Mouse (Mus musculus): ENCODE data around the gene Ifit2. TPM values are rescaled to one million over a fixed set of nuclear protein-coding genes. Genes with fewer than 3 reads are reported as not detected.

Ifit2 gene
- 21.9 TPM for polyA plus RNA-seq (2015; fragmentation: Illumina TruSeq; extraction: RNeasy Lipid Tissue Mini Kit (QIAGEN cat#74804); ENCODE audit: insufficient read depth, low replicate concordance)

GRCm38 (mm10) chr19:34550534-34551223 lies at the start of gene Ifit2:
Ifit2 (plus strand) TSS chr19:34550694.

GRCm38 (mm10) chr19:34526941-34527682 lies 23.4 kb upstream of the Ifit2 start, which contains the start of gene Lipa:
Lipa (minus strand) TSS chr19:34527474.

GRCm38 (mm10) chr19:34583126-34583766 lies 32.8 kb downstream of the Ifit2 start, which contains the start of gene Ifit3:
Ifit3 (plus strand) TSS chr19:34583531.

GRCm38 (mm10) chr19:34601888-34602287 lies 51.4 kb downstream of the Ifit2 start, which contains the start of gene Ifit1bl1:
Ifit1bl1 (minus strand) TSS chr19:34601956.

GRCm38 (mm10) chr19:34607237-34608051 lies 57.0 kb downstream of the Ifit2 start, which contains the start of gene Ifit3b:
Ifit3b (plus strand) TSS chr19:34607970.

Other genes starting within 250 kb of the Ifit2 start
- gene Ch25h, start 75.5 kb upstream of the Ifit2 start, polyA plus RNA-seq (2015; fragmentation: Illumina TruSeq; extraction: RNeasy Lipid Tissue Mini Kit (QIAGEN cat#74804); ENCODE audit: insufficient read depth, low replicate concordance): 3.5 TPM
- 98.9 TPM for gene Lipa, start 23.2 kb upstream of the Ifit2 start, polyA plus RNA-seq (2015; fragmentation: Illumina TruSeq; extraction: RNeasy Lipid Tissue Mini Kit (QIAGEN cat#74804); ENCODE audit: insufficient read depth, low replicate concordance)
- 53.7 TPM for gene Ifit3, start 32.8 kb downstream of the Ifit2 start, polyA plus RNA-seq (2015; fragmentation: Illumina TruSeq; extraction: RNeasy Lipid Tissue Mini Kit (QIAGEN cat#74804); ENCODE audit: insufficient read depth, low replicate concordance)
- 25.0 TPM for gene Ifit1bl1, start 51.3 kb downstream of the Ifit2 start, polyA plus RNA-seq (2015; fragmentation: Illumina TruSeq; extraction: RNeasy Lipid Tissue Mini Kit (QIAGEN cat#74804); ENCODE audit: insufficient read depth, low replicate concordance)
- gene Ifit3b, start 57.3 kb downstream of the Ifit2 start, polyA plus RNA-seq (2015; fragmentation: Illumina TruSeq; extraction: RNeasy Lipid Tissue Mini Kit (QIAGEN cat#74804); ENCODE audit: insufficient read depth, low replicate concordance): 8.5 TPM
- 0.77 TPM for gene Ifit1bl2, start 90.0 kb downstream of the Ifit2 start, polyA plus RNA-seq (2015; fragmentation: Illumina TruSeq; extraction: RNeasy Lipid Tissue Mini Kit (QIAGEN cat#74804); ENCODE audit: insufficient read depth, low replicate concordance)
- 13.5 TPM for gene Ifit1, start 90.2 kb downstream of the Ifit2 start, polyA plus RNA-seq (2015; fragmentation: Illumina TruSeq; extraction: RNeasy Lipid Tissue Mini Kit (QIAGEN cat#74804); ENCODE audit: insufficient read depth, low replicate concordance)
- gene Slc16a12, start 196.6 kb downstream of the Ifit2 start, polyA plus RNA-seq (2015; fragmentation: Illumina TruSeq; extraction: RNeasy Lipid Tissue Mini Kit (QIAGEN cat#74804); ENCODE audit: insufficient read depth, low replicate concordance): 0.44 TPM